Mouse (Mus musculus) hindlimb bud, embryonic 11.5 days (tissue): ENCODE data around the gene Skint4.

ENCODE experiments used
- DNase-seq: peaks from one replicate; pipeline ENCODE4 v3.0.0-alpha.2; 2012; ENCODE audit warnings: low read depth, low spot score; ENCODE audit errors: extremely low spot score

The Skint4 gene

GRCm38 (mm10) chr4:112071716-112072115 lies at the start of gene Skint4:
Skint4 (plus strand) TSS chr4:112072016.
- no peak for DNase-seq
